Mouse (Mus musculus) bone marrow macrophage, adult 2 months (primary cell): ENCODE results near the gene Fem1b.

ENCODE experiments used
- CTCF ChIP-seq: IDR thresholded peaks from 2 replicates; pipeline ENCODE4 v1.5.1; 2012; ENCODE audit warnings: low read depth, mild to moderate bottlenecking, low read length, moderate library complexity
- POLR2A ChIP-seq: IDR thresholded peaks from 2 replicates; pipeline ENCODE4 v1.6.1; 2012; ENCODE audit warnings: mild to moderate bottlenecking, low read depth, low read length, borderline replicate concordance

- TF ChIP-seq CTCF (no peak), POLR2A (no peak)
These were observed 9.1 kb upstream of the Fem1b start for GRCm38 (mm10) chr9:62820829-62821228.
